Mouse (Mus musculus) embryonic facial prominence, embryonic 10.5 days (tissue): Measurements from ENCODE around the gene Apol7b. TPM values are rescaled to one million over a fixed set of nuclear protein-coding genes. Genes with fewer than 3 reads are reported as not detected.
"Not testable (repeated sequence)": the region's sequence is repeated elsewhere in the genome, so short reads cannot be mapped to it uniquely, and the experiment has no call there.

ENCODE experiments used
- DNase-seq: peaks from one replicate; pipeline ENCODE4 v3.0.0-alpha.2; 2017; ENCODE audit warnings: low spot score
- H3K27ac ChIP-seq: fragments of 300-500 bp; sonication (generic); replicated peaks from 2 replicates; pipeline ENCODE4 v1.5.1; 2016; ENCODE audit warnings: mild to moderate bottlenecking
- H3K27me3 ChIP-seq: fragments of 300-500 bp; sonication (generic); replicated peaks from 2 replicates; pipeline ENCODE4 v1.6.1; 2016; ENCODE audit warnings: low read depth, mild to moderate bottlenecking; ENCODE audit not compliant: poor library complexity, severe bottlenecking
- H3K36me3 ChIP-seq: fragments of 300-500 bp; sonication (generic); replicated peaks from 2 replicates; pipeline ENCODE4 v1.6.1; 2016; ENCODE audit warnings: mild to moderate bottlenecking, moderate library complexity
- H3K4me1 ChIP-seq: fragments of 300-500 bp; sonication (generic); 2 replicates; pipeline ENCODE4 v1.6.1; 2016
- H3K4me3 ChIP-seq: fragments of 300-500 bp; sonication (generic); 2 replicates; pipeline ENCODE4 v1.5.1; 2016; ENCODE audit warnings: mild to moderate bottlenecking, moderate library complexity
- H3K9me3 ChIP-seq: fragments of 300-500 bp; sonication (generic); 2 replicates; pipeline ENCODE4 v1.6.1; 2016; ENCODE audit warnings: mild to moderate bottlenecking
- WGBS: fragments of 180-500 bp; shearing (Covaris S2); methylation state at CpG from one replicate; pipeline ENCODE4 v1.1.7; 2016; 5-methylcytosine and 5-hydroxymethylcytosine counted together
- polyA plus RNA-seq: library from polyadenylated mRNA; unstranded; fragments of >200 nt; fragmentation: Nextera tagmentation; extraction: Ambion mirVana; gene quantifications from 2 replicates; pipeline ENCODE4 v1.2.1, GENCODE M21; 2016

Gene Apol7b
- polyA plus RNA-seq, 1 experiment from 2014 or later: not detected

GRCm38 (mm10) chr15:77416655-77417333, 30.5 kb downstream of the Apol7b start:
- H3K27ac ChIP-seq, H3K9me3 ChIP-seq, H3K27me3 ChIP-seq, H3K4me3 ChIP-seq, DNase-seq, H3K36me3 ChIP-seq, H3K4me1 ChIP-seq: not testable (repeated sequence)
- WGBS: 26% methylated on average over 5 of the region's 10 CpGs

GRCm38 (mm10) chr15:77415653-77416052, 31.6 kb downstream of the Apol7b start:
- not testable (repeated sequence) for H3K4me1 ChIP-seq, DNase-seq, H3K9me3 ChIP-seq, H3K4me3 ChIP-seq, H3K36me3 ChIP-seq, H3K27ac ChIP-seq, H3K27me3 ChIP-seq
- 77% methylated on average over 2 of the region's 2 CpGs for WGBS

GRCm38 (mm10) chr15:77412695-77413094, 34.6 kb downstream of the Apol7b start:
- not testable (repeated sequence) for DNase-seq, H3K4me3 ChIP-seq, H3K4me1 ChIP-seq, H3K36me3 ChIP-seq, H3K27ac ChIP-seq, H3K9me3 ChIP-seq, H3K27me3 ChIP-seq
- WGBS: 35% methylated on average over 4 of the region's 4 CpGs

GRCm38 (mm10) chr15:77411035-77411434, 36.3 kb downstream of the Apol7b start, which contains the start of gene Apol9a:
Gene Apol9a (minus strand): TSS chr15:77411135.
- 92% methylated on average over 3 of the region's 4 CpGs for WGBS
- H3K27me3 ChIP-seq, H3K27ac ChIP-seq, DNase-seq, H3K4me1 ChIP-seq, H3K4me3 ChIP-seq, H3K9me3 ChIP-seq, H3K36me3 ChIP-seq: not testable (repeated sequence)

GRCm38 (mm10) chr15:77406370-77406769, 40.9 kb downstream of the Apol7b start:
- not testable (repeated sequence) for H3K36me3 ChIP-seq, H3K27me3 ChIP-seq, H3K4me3 ChIP-seq, H3K9me3 ChIP-seq, H3K4me1 ChIP-seq, DNase-seq, H3K27ac ChIP-seq
- WGBS: 90% methylated on average over 10 of the region's 10 CpGs

GRCm38 (mm10) chr15:77399027-77399426, 48.3 kb downstream of the Apol7b start, which contains the start of gene Apol7a:
Gene Apol7a (minus strand): TSS chr15:77399110.
- not testable (repeated sequence) for H3K27me3 ChIP-seq, H3K36me3 ChIP-seq, H3K4me3 ChIP-seq, H3K27ac ChIP-seq, H3K9me3 ChIP-seq, H3K4me1 ChIP-seq
- WGBS: 60% methylated on average over 9 of the region's 9 CpGs
- DNase-seq: peak; percentile 19

GRCm38 (mm10) chr15:77397450-77398132, 49.7 kb downstream of the Apol7b start:
- DNase-seq, H3K36me3 ChIP-seq, H3K4me3 ChIP-seq, H3K27ac ChIP-seq, H3K27me3 ChIP-seq, H3K4me1 ChIP-seq, H3K9me3 ChIP-seq: not testable (repeated sequence)
- WGBS: 82% methylated on average over 11 of the region's 11 CpGs

- DNase-seq, H3K27me3 ChIP-seq, H3K9me3 ChIP-seq, H3K4me3 ChIP-seq, H3K4me1 ChIP-seq, H3K27ac ChIP-seq, H3K36me3 ChIP-seq: not testable (repeated sequence)
- whole genome bisulfite sequencing: 55% methylated on average over 3 of the region's 3 CpGs
These were observed 53.5 kb downstream of the Apol7b start for GRCm38 (mm10) chr15:77393832-77394231.

GRCm38 (mm10) chr15:77387462-77387861, 59.8 kb downstream of the Apol7b start:
- H3K4me3 ChIP-seq: no peak overlapping the region
- no peaks in the 10 kb centered on the region; the same call in 1 of the 2 replicates for H3K4me1 ChIP-seq
- no peak overlapping the region for H3K27ac ChIP-seq
- H3K27me3 ChIP-seq: no peaks in the 10 kb centered on the region
- WGBS: 71% methylated on average over 2 of the region's 2 CpGs
- no peak for DNase-seq
- H3K9me3 ChIP-seq: no peaks in the 10 kb centered on the region
- no peaks in the 10 kb centered on the region for H3K36me3 ChIP-seq

- H3K36me3 ChIP-seq: no peaks in the 10 kb centered on the region
These were observed 62.8 kb downstream of the Apol7b start for GRCm38 (mm10) chr15:77384340-77385030.

GRCm38 (mm10) chr15:77382880-77383279, 64.4 kb downstream of the Apol7b start:
- Histone ChIP-seq H3K4me3 (no peak overlapping the region), H3K4me1 (peaks cover 5% of the 10 kb centered on the region; the same call in 1 of the 2 replicates), H3K36me3 (no peaks in the 10 kb centered on the region), H3K27ac (no peak overlapping the region), H3K9me3 (no peaks in the 10 kb centered on the region), H3K27me3 (no peaks in the 10 kb centered on the region)
- 64% methylated on average over 1 of the region's 1 CpGs for WGBS
- DNase-seq: no peak

More at GRCm38 (mm10) chr15:77384340-77385030, 62.8 kb downstream of the Apol7b start:
- Histone ChIP-seq H3K4me1 (peaks cover 5% of the 10 kb centered on the region; the same call in 1 of the 2 replicates), H3K27ac (no peak overlapping the region), H3K4me3 (no peak overlapping the region), H3K27me3 (no peaks in the 10 kb centered on the region), H3K9me3 (no peaks in the 10 kb centered on the region)
- whole genome bisulfite sequencing: 94% methylated on average over 7 of the region's 7 CpGs
- no peak for DNase-seq

GRCm38 (mm10) chr15:77382271-77382850, 64.9 kb downstream of the Apol7b start:
- WGBS: 82% methylated on average over 11 of the region's 11 CpGs
- no peaks in the 10 kb centered on the region for H3K9me3 ChIP-seq
- no peak overlapping the region for H3K4me3 ChIP-seq
- H3K27me3 ChIP-seq: no peaks in the 10 kb centered on the region
- DNase-seq: no peak
- no peak overlapping the region for H3K27ac ChIP-seq
- H3K36me3 ChIP-seq: no peaks in the 10 kb centered on the region
- H3K4me1 ChIP-seq: peaks cover 5% of the 10 kb centered on the region; the same call in 1 of the 2 replicates
